Mouse (Mus musculus) embryonic facial prominence, embryonic 11.5 days (tissue): Measurements from ENCODE around the gene Fam122a. TPM values are rescaled to one million over a fixed set of nuclear protein-coding genes. Genes with fewer than 3 reads are reported as not detected.
A peak's percentile ranks its signal among the peaks of the same experiment; 100 is the strongest.

Experiments used
- ATAC-seq: fragments of 200-750 bp; cut with Nextera tagmentation; replicated peaks from 2 replicates; pipeline ENCODE4 v1.8.0; 2017; ENCODE audit warnings: low read depth; ENCODE audit not compliant: insufficient number of reproducible peaks, low FRiP score, low TSS enrichment
- DNase-seq: peaks from one replicate; pipeline ENCODE4 v3.0.0-alpha.2; 2015; ENCODE audit warnings: low spot score
- H3K27ac ChIP-seq: fragments of 300-500 bp; sonication (generic); replicated peaks from 2 replicates; pipeline ENCODE4 v1.5.1; 2014; ENCODE audit warnings: mild to moderate bottlenecking, low read depth, low read length, control low read depth
- H3K27me3 ChIP-seq: fragments of 300-500 bp; sonication (generic); 2 replicates; pipeline ENCODE4 v1.6.1; 2014; ENCODE audit warnings: mild to moderate bottlenecking, low read length, moderate library complexity, mixed read lengths; ENCODE audit not compliant: control insufficient read depth, insufficient read depth
- H3K36me3 ChIP-seq: fragments of 300-500 bp; sonication (generic); replicated peaks from 2 replicates; pipeline ENCODE4 v1.6.1; 2014; ENCODE audit warnings: low read depth, mild to moderate bottlenecking, low read length, moderate library complexity, mixed read lengths; ENCODE audit not compliant: control insufficient read depth, insufficient read depth
- H3K4me1 ChIP-seq: fragments of 300-500 bp; sonication (generic); 2 replicates; pipeline ENCODE4 v1.6.1; 2014; ENCODE audit warnings: low read length, mixed read lengths; ENCODE audit not compliant: control insufficient read depth, insufficient read depth
- H3K4me2 ChIP-seq: fragments of 300-500 bp; sonication (generic); 2 replicates; pipeline ENCODE4 v1.6.1; 2014; ENCODE audit warnings: low read depth, mild to moderate bottlenecking, control low read depth, low read length, moderate library complexity
- H3K4me3 ChIP-seq: fragments of 300-500 bp; sonication (generic); 2 replicates; pipeline ENCODE4 v1.5.1; 2014; ENCODE audit warnings: low read depth, low read length, control low read depth
- H3K9ac ChIP-seq: fragments of 300-500 bp; sonication (generic); replicated peaks from 2 replicates; pipeline ENCODE4 v1.6.1; 2014; ENCODE audit warnings: mild to moderate bottlenecking, control low read depth, low read length
- H3K9me3 ChIP-seq: fragments of 300-500 bp; sonication (generic); replicated peaks from 2 replicates; pipeline ENCODE4 v1.6.1; 2016; ENCODE audit warnings: mild to moderate bottlenecking, low read length, inconsistent platforms, mixed read lengths; ENCODE audit not compliant: control insufficient read depth
- WGBS: fragments of 180-500 bp; shearing (Covaris S2); extraction: QIAGEN DNeasy Blood & Tissue Kit; methylation state at CpG from one replicate; pipeline ENCODE4 v1.1.7; 2014; 5-methylcytosine and 5-hydroxymethylcytosine counted together
- polyA plus RNA-seq: library from polyadenylated mRNA; unstranded; fragments of >200 nt; fragmentation: Nextera tagmentation; extraction: Ambion mirVana; gene quantifications from 2 replicates; pipeline ENCODE4 v1.2.1, GENCODE M21; 2014

The Fam122a gene
- polyA plus RNA-seq, 1 experiment from 2014 or later = 43.8 TPM

- Histone ChIP-seq H3K4me2 (no peak overlapping the region), H3K4me3 (no peak overlapping the region), H3K36me3 (no peaks in the 10 kb centered on the region), H3K9ac (no peak overlapping the region), H3K27ac (no peak overlapping the region), H3K4me1 (no peaks in the 10 kb centered on the region), H3K27me3 (no peaks in the 10 kb centered on the region), H3K9me3 (no peaks in the 10 kb centered on the region)
- WGBS = 60% methylated on average over 2 of the region's 2 CpGs
- no peak for ATAC-seq
- no peak for DNase-seq
These were observed 3.8 kb upstream of the Fam122a start for GRCm38 (mm10) chr19:24480916-24481315.

DNA sequence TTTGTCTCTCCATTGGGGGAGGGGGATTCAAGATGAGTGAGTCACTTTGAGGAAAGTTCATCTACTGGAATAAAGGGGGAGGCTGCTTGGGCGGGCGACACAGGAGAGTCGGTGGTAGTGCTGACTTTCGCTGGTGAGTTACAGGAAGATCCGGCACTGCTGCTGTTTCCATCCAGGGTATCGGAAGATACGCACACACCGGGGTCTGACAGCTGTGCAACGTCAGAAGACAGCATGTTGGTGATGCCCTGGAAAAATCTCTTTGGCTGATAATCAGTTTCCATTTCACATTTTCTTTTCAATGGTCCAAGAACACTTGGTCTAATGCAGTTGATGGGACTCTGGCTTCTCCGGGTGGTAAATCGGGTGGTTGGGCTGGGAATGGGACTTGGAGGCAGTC lies 695 bp downstream of the Fam122a start:
- H3K9me3 ChIP-seq = no peaks in the 10 kb centered on the region
- no peak for ATAC-seq
- H3K4me1 ChIP-seq = no peaks in the 10 kb centered on the region
- peak overlapping the region; percentile 72 for H3K4me3 ChIP-seq
- peak overlapping the region; percentile 72; the same call in 1 of the 2 replicates for H3K27ac ChIP-seq
- peak overlapping the region; percentile 91 for H3K9ac ChIP-seq
- no peaks in the 10 kb centered on the region for H3K36me3 ChIP-seq
- WGBS = under 1% methylated on average over 11 of the region's 11 CpGs
- H3K4me2 ChIP-seq = peak overlapping the region; percentile 89
- peak; percentile 25 for DNase-seq
- no peaks in the 10 kb centered on the region for H3K27me3 ChIP-seq

- Histone ChIP-seq H3K36me3 (no peaks in the 10 kb centered on the region), H3K4me3 (no peak overlapping the region), H3K9me3 (no peaks in the 10 kb centered on the region), H3K27me3 (no peaks in the 10 kb centered on the region), H3K27ac (no peak overlapping the region), H3K4me2 (no peak overlapping the region), H3K4me1 (no peaks in the 10 kb centered on the region), H3K9ac (no peak overlapping the region)
- DNase-seq (no peak), ATAC-seq (no peak)
- WGBS = 87% methylated on average over 6 of the region's 6 CpGs
These were observed 1.9 kb downstream of the Fam122a start for GRCm38 (mm10) chr19:24475281-24475680.

DNA sequence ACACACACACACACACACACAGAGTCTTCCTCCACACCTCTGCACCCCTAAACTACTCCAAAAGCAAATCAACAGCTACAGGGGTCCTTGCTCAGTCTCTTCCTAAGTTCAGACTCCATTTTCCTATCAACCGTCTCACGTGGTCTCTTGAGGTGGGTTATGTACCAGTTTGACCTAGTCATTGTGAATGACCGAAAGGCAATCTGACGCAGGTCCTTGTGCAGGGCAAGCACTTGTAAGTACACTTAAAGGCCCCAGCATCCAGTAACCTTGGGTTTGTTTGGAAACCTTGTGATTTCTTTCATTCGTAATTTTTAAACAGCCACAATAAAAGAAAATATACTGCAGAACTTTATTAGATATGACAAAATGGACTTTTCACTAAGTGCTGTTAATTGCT lies 4.6 kb downstream of the Fam122a start:
- no peak for ATAC-seq
- Histone ChIP-seq H3K4me2 (no peak overlapping the region), H3K27ac (no peak overlapping the region), H3K9me3 (no peaks in the 10 kb centered on the region), H3K27me3 (no peaks in the 10 kb centered on the region), H3K9ac (no peak overlapping the region), H3K4me3 (no peak overlapping the region), H3K36me3 (no peaks in the 10 kb centered on the region), H3K4me1 (no peaks in the 10 kb centered on the region)
- no peak for DNase-seq
- WGBS = 88% methylated on average over 5 of the region's 5 CpGs

- no peak overlapping the region for H3K9ac ChIP-seq
These were observed 5.6 kb downstream of the Fam122a start for GRCm38 (mm10) chr19:24471538-24471937.

GRCm38 (mm10) chr19:24469216-24469615 lies 7.9 kb downstream of the Fam122a start:
- DNase-seq (no peak), ATAC-seq (no peak)
- Histone ChIP-seq H3K4me3 (no peak overlapping the region), H3K27ac (no peak overlapping the region), H3K9me3 (no peaks in the 10 kb centered on the region), H3K4me2 (no peak overlapping the region), H3K9ac (no peak overlapping the region), H3K27me3 (no peaks in the 10 kb centered on the region), H3K36me3 (no peaks in the 10 kb centered on the region), H3K4me1 (no peaks in the 10 kb centered on the region)
- WGBS = 57% methylated on average over 4 of the region's 4 CpGs

More at GRCm38 (mm10) chr19:24471538-24471937, 5.6 kb downstream of the Fam122a start:
- Histone ChIP-seq H3K4me1 (no peaks in the 10 kb centered on the region), H3K27me3 (no peaks in the 10 kb centered on the region), H3K9me3 (no peaks in the 10 kb centered on the region), H3K4me2 (no peak overlapping the region), H3K27ac (no peak overlapping the region), H3K4me3 (no peak overlapping the region), H3K36me3 (no peaks in the 10 kb centered on the region)
- 84% methylated on average over 6 of the region's 6 CpGs for WGBS
- ATAC-seq (no peak), DNase-seq (no peak)

GRCm38 (mm10) chr19:24468616-24469015 lies 8.5 kb downstream of the Fam122a start:
- no peaks in the 10 kb centered on the region for H3K36me3 ChIP-seq
- no peak for DNase-seq
- H3K27me3 ChIP-seq = no peaks in the 10 kb centered on the region
- H3K9me3 ChIP-seq = no peaks in the 10 kb centered on the region
- H3K27ac ChIP-seq = no peak overlapping the region
- no peak overlapping the region for H3K4me3 ChIP-seq
- no peak overlapping the region for H3K9ac ChIP-seq
- H3K4me1 ChIP-seq = no peaks in the 10 kb centered on the region
- no peak for ATAC-seq
- no peak overlapping the region for H3K4me2 ChIP-seq
- 69% methylated on average over 3 of the region's 3 CpGs for WGBS

- no peak overlapping the region for H3K4me3 ChIP-seq
- DNase-seq (no peak), ATAC-seq (no peak)
- H3K9me3 ChIP-seq = no peaks in the 10 kb centered on the region
- H3K36me3 ChIP-seq = no peaks in the 10 kb centered on the region
- H3K27ac ChIP-seq = no peak overlapping the region
- H3K4me1 ChIP-seq = no peaks in the 10 kb centered on the region
- no peak overlapping the region for H3K4me2 ChIP-seq
- H3K27me3 ChIP-seq = no peaks in the 10 kb centered on the region
- WGBS = 65% methylated on average over 2 of the region's 3 CpGs
- H3K9ac ChIP-seq = no peak overlapping the region
These were observed 14.1 kb downstream of the Fam122a start for GRCm38 (mm10) chr19:24463011-24463410.
